Mouse (Mus musculus) ES-Bruce4 (cell line): Measurements from ENCODE around the gene Rbms1. TPM values are rescaled to one million over a fixed set of nuclear protein-coding genes. Genes with fewer than 3 reads are reported as not detected.
"Not testable (repeated sequence)": the region's sequence is repeated elsewhere in the genome, so short reads cannot be mapped to it uniquely, and the experiment has no call there.

Experiments used
- H3K27ac ChIP-seq: 2 replicates; pipeline ENCODE4 v1.5.1; 2012; ENCODE audit warnings: low read length, inconsistent platforms; ENCODE audit not compliant: insufficient read depth
- H3K27me3 ChIP-seq: 2 replicates; pipeline ENCODE4 v1.6.1; 2012; ENCODE audit warnings: mild to moderate bottlenecking, low read length, inconsistent platforms; ENCODE audit not compliant: control insufficient read depth, poor library complexity, insufficient read depth, severe bottlenecking
- H3K36me3 ChIP-seq: 2 replicates; pipeline ENCODE4 v1.6.1; 2012; ENCODE audit warnings: inconsistent platforms, mild to moderate bottlenecking, low read length, moderate library complexity; ENCODE audit not compliant: control insufficient read depth, poor library complexity, insufficient read depth, severe bottlenecking
- H3K4me1 ChIP-seq: one replicate; pipeline ENCODE4 v1.8.1; 2011; ENCODE audit warnings: low read length; ENCODE audit not compliant: control insufficient read depth, insufficient read depth
- H3K4me3 ChIP-seq: 2 replicates; pipeline ENCODE4 v1.5.1; 2011; ENCODE audit warnings: low read depth, mild to moderate bottlenecking, low read length
- H3K9ac ChIP-seq: 2 replicates; pipeline ENCODE4 v1.6.1; 2012; ENCODE audit warnings: low read depth, mild to moderate bottlenecking, inconsistent platforms; ENCODE audit not compliant: poor library complexity, severe bottlenecking
- H3K9me3 ChIP-seq: replicated peaks from 2 replicates; pipeline ENCODE4 v1.6.1; 2012; ENCODE audit warnings: mild to moderate bottlenecking, low read length, inconsistent platforms; ENCODE audit not compliant: control insufficient read depth, poor library complexity, insufficient read depth, severe bottlenecking
- CTCF ChIP-seq: IDR thresholded peaks from one replicate; pipeline ENCODE4 v1.8.1; 2011; ENCODE audit warnings: low read depth, low read length
- EP300 ChIP-seq: IDR thresholded peaks from 2 replicates; pipeline ENCODE4 v1.6.1; 2011; ENCODE audit warnings: low read depth, low read length; ENCODE audit not compliant: insufficient read depth
- POLR2A ChIP-seq: IDR thresholded peaks from one replicate; pipeline ENCODE4 v1.8.1; 2011; ENCODE audit warnings: low read length; ENCODE audit not compliant: insufficient read depth
- polyA plus RNA-seq: library from polyadenylated mRNA; stranded (reverse); fragments of >200 nt; gene quantifications from 2 replicates; pipeline ENCODE4 v1.2.4, GENCODE M21; 2011; ENCODE audit warnings: low read depth; ENCODE audit not compliant: missing spikeins, insufficient read depth, insufficient read length

Gene Rbms1
- polyA plus RNA-seq, 1 experiment: 174 TPM

- Histone ChIP-seq H3K9me3 (no peaks in the 10 kb centered on the region), H3K27me3 (no peaks in the 10 kb centered on the region), H3K9ac (no peak overlapping the region), H3K4me1 (no peaks in the 10 kb centered on the region), H3K4me3 (no peak overlapping the region), H3K27ac (no peak overlapping the region), H3K36me3 (no peaks in the 10 kb centered on the region)
- TF ChIP-seq POLR2A: no peak
- TF ChIP-seq CTCF: no peak
- TF ChIP-seq EP300: no peak
Measured at GRCm38 (mm10) chr2:60832254-60832653, 130.7 kb downstream of the Rbms1 start.

DNA sequence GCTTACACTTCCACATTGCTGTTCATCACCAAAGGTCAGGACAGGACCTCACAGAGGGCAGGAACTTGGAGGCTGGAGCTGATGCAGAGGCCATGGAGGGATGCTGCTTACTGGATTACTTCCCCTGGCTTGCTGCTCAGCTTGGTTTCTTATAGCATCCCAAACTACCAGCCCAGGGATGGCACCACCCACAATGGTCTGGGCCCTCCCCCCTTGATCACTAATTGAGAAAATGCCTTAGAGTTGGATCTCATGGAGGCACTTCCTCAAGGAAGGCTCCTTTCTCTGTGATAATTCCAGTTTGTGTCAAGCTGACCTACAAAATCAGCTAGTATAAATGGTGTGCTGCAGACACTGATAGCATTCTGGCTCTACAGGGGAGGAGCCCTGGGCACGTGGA is 132.5 kb downstream of the Rbms1 start:
- H3K9me3 ChIP-seq, H3K27me3 ChIP-seq, H3K4me1 ChIP-seq, H3K9ac ChIP-seq, H3K27ac ChIP-seq, H3K4me3 ChIP-seq, H3K36me3 ChIP-seq: not testable (repeated sequence)

DNA sequence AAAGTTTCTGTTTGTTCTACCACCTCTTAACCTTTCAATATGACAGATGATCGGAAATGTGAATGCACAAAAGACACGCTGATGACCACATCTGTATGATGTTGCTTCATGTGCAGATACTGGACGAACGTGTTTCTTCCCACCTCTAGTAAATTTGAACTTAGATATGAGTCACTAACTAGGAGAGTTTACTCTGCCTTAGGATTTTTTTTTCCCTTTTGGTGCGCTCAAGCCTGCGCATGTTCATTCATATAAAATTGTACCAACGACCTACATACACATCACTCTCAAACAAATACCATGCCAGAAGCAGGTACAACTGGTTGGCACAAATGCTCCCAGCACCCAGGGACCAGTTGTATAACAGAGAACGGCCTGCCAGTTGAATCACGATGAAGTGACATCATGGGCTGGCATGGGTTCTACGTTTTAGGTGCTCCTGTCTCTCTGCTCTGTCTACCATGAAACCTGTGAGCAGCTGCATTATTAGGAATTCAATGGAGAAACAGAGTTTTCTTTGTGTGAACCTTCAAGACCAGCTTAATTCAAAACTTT is 134.0 kb downstream of the Rbms1 start:
- Histone ChIP-seq H3K4me3 (no peak overlapping the region), H3K27ac (no peak overlapping the region), H3K9ac (no peak overlapping the region), H3K27me3 (no peaks in the 10 kb centered on the region), H3K9me3 (0 out of 2 replicates have a peak, but pooled peaks cover 4% of the 10 kb centered on the region), H3K36me3 (no peaks in the 10 kb centered on the region), H3K4me1 (no peaks in the 10 kb centered on the region)
- TF ChIP-seq CTCF (no peak), EP300 (no peak), POLR2A (no peak)

- Histone ChIP-seq H3K27me3 (no peaks in the 10 kb centered on the region), H3K36me3 (no peaks in the 10 kb centered on the region), H3K4me3 (no peak overlapping the region), H3K9me3 (0 out of 2 replicates have a peak, but pooled peaks cover 4% of the 10 kb centered on the region), H3K27ac (no peak overlapping the region), H3K4me1 (no peaks in the 10 kb centered on the region), H3K9ac (no peak overlapping the region)
- no peak for TF ChIP-seq EP300
- TF ChIP-seq CTCF: no peak
- no peak for TF ChIP-seq POLR2A
Measured at GRCm38 (mm10) chr2:60827152-60827428, 135.9 kb downstream of the Rbms1 start.

DNA sequence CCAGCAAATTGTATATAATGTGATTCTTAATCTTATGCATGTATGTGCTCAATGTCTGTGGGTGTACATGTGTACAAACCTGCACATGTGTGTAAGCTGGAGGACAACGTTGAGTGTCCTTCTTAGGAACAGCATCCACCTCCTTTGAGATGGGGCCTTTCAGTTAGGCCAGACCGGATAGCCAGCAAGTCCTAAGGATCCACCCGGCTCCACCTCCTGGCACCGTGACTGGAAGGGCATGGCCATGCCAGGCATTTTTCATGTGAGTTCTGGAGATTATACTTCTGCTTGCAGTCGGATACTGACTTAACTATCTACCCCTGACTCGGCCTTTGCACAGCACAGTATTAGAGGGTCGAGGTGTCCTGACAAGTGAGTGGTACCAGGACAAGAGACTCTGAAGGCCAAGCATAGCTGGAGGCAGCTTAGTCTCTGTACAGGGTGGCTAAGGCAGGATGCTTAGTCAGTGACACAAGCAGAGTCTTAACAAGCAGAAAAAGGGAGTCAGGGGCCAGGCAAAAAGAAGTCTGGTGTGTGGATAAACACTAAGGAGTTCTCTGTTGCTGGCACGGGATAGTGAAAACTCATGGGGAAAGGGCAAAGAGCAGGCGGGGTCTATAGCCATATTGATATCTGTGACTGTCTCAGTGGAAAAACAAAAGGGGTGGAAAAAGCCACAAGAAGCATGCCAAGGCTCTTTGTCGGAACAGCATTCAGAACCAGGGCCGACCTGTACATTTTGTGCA is 136.4 kb downstream of the Rbms1 start:
- H3K9ac ChIP-seq: no peak overlapping the region
- no peaks in the 10 kb centered on the region for H3K36me3 ChIP-seq
- 0 out of 2 replicates have a peak, but pooled peaks cover 4% of the 10 kb centered on the region for H3K9me3 ChIP-seq
- no peak overlapping the region for H3K4me3 ChIP-seq
- H3K4me1 ChIP-seq: no peaks in the 10 kb centered on the region
- TF ChIP-seq POLR2A (no peak), CTCF (no peak), EP300 (no peak)
- no peaks in the 10 kb centered on the region for H3K27me3 ChIP-seq
- H3K27ac ChIP-seq: no peak overlapping the region

DNA sequence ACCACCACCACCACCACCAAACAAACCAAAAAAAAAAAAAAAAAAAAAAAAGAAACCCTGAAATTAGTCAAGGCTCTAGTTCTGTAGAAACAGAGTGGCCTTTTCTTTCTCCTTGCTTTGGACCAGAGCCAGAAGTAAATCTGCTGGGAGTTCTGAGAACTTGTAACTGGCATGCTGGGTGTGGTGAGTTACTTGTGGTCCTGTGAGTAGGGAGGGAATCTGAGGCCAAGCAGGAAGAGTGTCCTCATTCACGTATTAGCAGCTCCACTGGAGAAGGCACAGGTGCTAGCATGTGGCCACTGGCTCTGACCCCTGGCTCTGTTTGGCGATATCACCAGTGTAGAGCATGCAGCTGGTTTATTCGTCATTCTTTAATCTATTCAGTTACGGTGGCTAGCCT is 137.3 kb downstream of the Rbms1 start:
- Histone ChIP-seq H3K27me3 (no peaks in the 10 kb centered on the region), H3K9me3 (0 out of 2 replicates have a peak, but pooled peaks cover 4% of the 10 kb centered on the region), H3K27ac (no peak overlapping the region), H3K4me1 (no peaks in the 10 kb centered on the region), H3K9ac (no peak overlapping the region), H3K4me3 (no peak overlapping the region), H3K36me3 (no peaks in the 10 kb centered on the region)
- TF ChIP-seq EP300 (no peak), CTCF (no peak), POLR2A (no peak)
